Mouse (Mus musculus) embryonic fibroblast, embryonic 13.5 days (primary cell): ENCODE results near the gene Tctex1d2. TPM values are rescaled to one million over a fixed set of nuclear protein-coding genes. Genes with fewer than 3 reads are reported as not detected.
A peak's percentile ranks its signal among the peaks of the same experiment; 100 is the strongest.
"Not testable (repeated sequence)": the region's sequence is repeated elsewhere in the genome, so short reads cannot be mapped to it uniquely, and the experiment has no call there.

Experiments
- H3K27ac ChIP-seq: 2 replicates; pipeline ENCODE4 v1.5.1; 2012; ENCODE audit warnings: low read length, control low read depth, inconsistent platforms; ENCODE audit not compliant: insufficient read depth
- H3K4me1 ChIP-seq: 2 replicates; pipeline ENCODE4 v1.6.1; 2011; ENCODE audit warnings: low read length; ENCODE audit not compliant: control insufficient read depth, insufficient read depth
- H3K4me3 ChIP-seq: 2 replicates; pipeline ENCODE4 v1.5.1; 2011; ENCODE audit warnings: mild to moderate bottlenecking, control low read depth, low read length; ENCODE audit not compliant: insufficient read depth
- CTCF ChIP-seq: IDR thresholded peaks from 2 replicates; pipeline ENCODE4 v1.5.1; 2011; ENCODE audit warnings: mild to moderate bottlenecking, control low read depth, low read length, moderate library complexity, borderline replicate concordance; ENCODE audit not compliant: insufficient read depth
- POLR2A ChIP-seq: IDR thresholded peaks from 2 replicates; pipeline ENCODE4 v1.6.1; 2011; ENCODE audit warnings: low read depth, mild to moderate bottlenecking, control low read depth, low read length, moderate library complexity
- polyA plus RNA-seq: library from polyadenylated mRNA; stranded (reverse); fragments of >200 nt; gene quantifications from 2 replicates; pipeline ENCODE4 v1.2.4, GENCODE M21; 2011; ENCODE audit warnings: low read depth; ENCODE audit not compliant: missing spikeins, insufficient read length

The Tctex1d2 gene
- polyA plus RNA-seq, 1 experiment: 21.1 TPM

GRCm38 (mm10) chr16:32427506-32427905 is 8.0 kb downstream of the Tctex1d2 start:
- no peak overlapping the region for H3K27ac ChIP-seq
- TF ChIP-seq POLR2A (no peak), CTCF (no peak)
- no peak overlapping the region for H3K4me3 ChIP-seq
- no peaks in the 10 kb centered on the region for H3K4me1 ChIP-seq

GRCm38 (mm10) chr16:32430474-32431046 is 11.1 kb downstream of the Tctex1d2 start, which contains the start of gene Pcyt1a:
Pcyt1a (plus strand) TSS chr16:32430921.
- H3K4me1 ChIP-seq: no peaks in the 10 kb centered on the region
- peak within 1 kb of the TSS; percentile 69 for H3K27ac ChIP-seq
- H3K4me3 ChIP-seq: peak within 1 kb of the TSS; percentile 94
- peak; percentile 73 for TF ChIP-seq POLR2A
- no peak for TF ChIP-seq CTCF

- no peaks in the 10 kb centered on the region for H3K4me1 ChIP-seq
- H3K4me3 ChIP-seq: peak overlapping the region; percentile 94
- TF ChIP-seq POLR2A: no peak
- TF ChIP-seq CTCF: no peak
- H3K27ac ChIP-seq: 0 out of 2 replicates have a peak overlapping the region, but pooled peaks have one; percentile 14
Measured at GRCm38 (mm10) chr16:32431047-32431591, 11.6 kb downstream of the Tctex1d2 start.

- H3K27ac ChIP-seq: no peak overlapping the region
- TF ChIP-seq POLR2A (no peak), CTCF (no peak)
- peak overlapping the region; percentile 94; the same call in 1 of the 2 replicates for H3K4me3 ChIP-seq
- H3K4me1 ChIP-seq: no peaks in the 10 kb centered on the region
Measured at GRCm38 (mm10) chr16:32431926-32432325, 12.4 kb downstream of the Tctex1d2 start.

DNA sequence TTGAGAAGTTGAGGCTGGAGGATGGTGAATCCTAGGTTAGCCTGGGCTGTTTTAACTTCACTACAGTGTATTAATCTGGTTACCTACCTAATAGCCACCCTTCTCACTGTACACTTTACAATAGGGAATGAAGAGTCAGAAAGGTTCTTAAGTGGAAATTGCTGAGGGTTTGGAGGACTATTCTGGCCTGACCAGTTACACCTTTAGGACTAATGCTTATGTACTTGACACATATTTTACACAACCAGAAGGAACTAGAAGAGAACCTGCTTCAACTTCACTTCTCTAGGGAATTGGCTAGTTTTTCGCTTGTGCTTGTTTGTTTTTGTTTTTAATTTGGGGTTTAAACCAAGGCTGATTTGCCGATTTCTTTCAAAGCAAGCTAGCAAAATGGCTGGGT is 13.6 kb downstream of the Tctex1d2 start:
- Histone ChIP-seq H3K4me1 (no peaks in the 10 kb centered on the region), H3K4me3 (no peak overlapping the region), H3K27ac (no peak overlapping the region)
- TF ChIP-seq CTCF: no peak

DNA sequence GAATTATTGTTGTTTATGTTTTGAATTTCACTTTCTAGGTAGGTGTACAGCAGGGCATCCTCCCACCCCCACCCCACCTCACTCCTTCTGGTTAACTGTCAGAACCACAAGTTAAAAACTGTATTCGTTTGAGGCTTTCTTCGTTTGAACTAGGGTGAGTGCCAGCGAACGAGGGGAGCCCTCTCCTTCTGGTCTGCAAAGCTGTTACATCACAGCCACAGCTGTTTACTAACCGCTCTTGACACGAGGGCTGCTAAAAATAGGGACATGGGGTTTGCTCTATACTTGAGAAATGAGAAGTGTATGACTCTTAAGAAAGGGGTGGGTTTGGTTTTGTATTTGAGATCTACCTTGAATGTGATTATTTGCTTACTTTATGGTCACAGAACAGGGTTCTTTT is 14.6 kb downstream of the Tctex1d2 start:
- Histone ChIP-seq H3K4me1 (no peaks in the 10 kb centered on the region), H3K4me3 (no peak overlapping the region), H3K27ac (no peak overlapping the region)
- no peak for TF ChIP-seq CTCF
- no peak for TF ChIP-seq POLR2A

DNA sequence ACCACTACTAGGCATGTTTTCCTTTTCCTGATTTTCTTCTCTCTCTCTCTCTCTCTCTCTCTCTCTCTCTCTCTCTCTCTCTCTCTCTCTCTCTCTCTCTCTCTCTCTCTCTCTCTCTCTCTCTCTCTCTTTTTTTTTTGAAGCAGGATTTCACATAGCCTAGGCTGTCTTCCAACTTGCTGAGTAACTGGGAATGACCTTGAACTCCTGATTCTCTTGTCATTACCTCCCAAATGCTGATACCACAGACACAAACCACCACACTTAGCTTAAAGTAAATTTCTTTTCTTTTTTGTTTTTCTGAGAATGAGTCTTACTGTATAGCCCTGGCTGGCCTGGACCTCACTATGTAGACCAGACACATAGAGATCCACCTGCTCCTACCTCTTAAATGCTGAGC is 15.2 kb downstream of the Tctex1d2 start:
- no peak overlapping the region for H3K4me3 ChIP-seq
- TF ChIP-seq CTCF: no peak
- no peak for TF ChIP-seq POLR2A
- no peak overlapping the region for H3K27ac ChIP-seq
- no peaks in the 10 kb centered on the region for H3K4me1 ChIP-seq

- no peaks in the 10 kb centered on the region for H3K4me1 ChIP-seq
- no peak for TF ChIP-seq CTCF
- TF ChIP-seq POLR2A: no peak
Measured at GRCm38 (mm10) chr16:32436657-32437056, 17.2 kb downstream of the Tctex1d2 start.

GRCm38 (mm10) chr16:32437266-32437665 is 17.8 kb downstream of the Tctex1d2 start:
- TF ChIP-seq POLR2A (no peak), CTCF (no peak)
- no peaks in the 10 kb centered on the region for H3K4me1 ChIP-seq
- no peak overlapping the region for H3K4me3 ChIP-seq
- no peak overlapping the region for H3K27ac ChIP-seq

More at GRCm38 (mm10) chr16:32436657-32437056, 17.2 kb downstream of the Tctex1d2 start:
- Histone ChIP-seq H3K4me3 (no peak overlapping the region), H3K27ac (no peak overlapping the region)

DNA sequence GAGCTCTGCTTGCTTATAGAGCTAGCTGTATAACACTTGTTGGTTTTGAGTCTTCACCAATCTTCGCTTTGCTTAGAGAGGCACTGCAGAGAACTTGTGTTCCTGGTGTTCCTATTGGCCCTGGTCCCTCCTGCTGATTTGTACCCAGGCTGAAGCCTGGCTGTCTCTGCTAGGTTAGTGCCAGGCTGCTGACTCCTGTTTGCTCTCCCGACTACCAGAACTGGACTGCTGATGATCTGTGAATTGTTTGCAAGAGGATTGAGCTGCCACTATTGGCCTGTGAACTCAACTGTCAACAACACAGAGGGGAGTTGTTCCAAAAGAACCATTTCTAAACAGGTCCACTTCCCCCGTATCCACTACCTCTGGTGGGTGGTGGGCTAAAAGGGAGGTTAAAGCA is 21.9 kb downstream of the Tctex1d2 start:
- Histone ChIP-seq H3K4me3 (no peak overlapping the region), H3K4me1 (no peaks in the 10 kb centered on the region), H3K27ac (no peak overlapping the region)
- TF ChIP-seq POLR2A (no peak), CTCF (no peak)

GRCm38 (mm10) chr16:32444615-32445014 is 25.1 kb downstream of the Tctex1d2 start:
- not testable (repeated sequence) for H3K4me1 ChIP-seq, H3K27ac ChIP-seq, H3K4me3 ChIP-seq
